Mouse (Mus musculus): ENCODE results near the gene Rptor. TPM values are rescaled to one million over a fixed set of nuclear protein-coding genes. Genes with fewer than 3 reads are reported as not detected.

The Rptor gene
- total and polyA plus RNA-seq, 3 experiments: 33.9 to 34.9 TPM; not detected in 1

- no peak for TF ChIP-seq ZC3H11A (IDR thresholded peaks at IDR 0.05; ENCODE audit: low read depth, low read length)
- no peak for TF ChIP-seq MXI1 (IDR thresholded peaks at IDR 0.05; ENCODE audit: low read depth, low read length)
- no peak for TF ChIP-seq EP300 (IDR thresholded peaks at IDR 0.05; ENCODE audit: low read depth in 1 of 2, low read length in 2 of 2)
- TF ChIP-seq E2F4 (IDR thresholded peaks at IDR 0.05; ENCODE audit: borderline replicate concordance, low read depth, low read length): no peak
Measured at GRCm38 (mm10) chr11:119687966-119688365, 85.3 kb downstream of the Rptor start (continued).

GRCm38 (mm10) chr11:119689936-119690335 is 87.2 kb downstream of the Rptor start:
- DNase-seq (ENCODE audit: low read depth, low spot score): no peak
- TF ChIP-seq RCOR1 (IDR thresholded peaks at IDR 0.05; ENCODE audit: low read depth, low read length) (no peak), TBP (IDR thresholded peaks at IDR 0.05; ENCODE audit: low read depth, low read length) (no peak)
- no peaks in the 10 kb centered on the region for H3K27me3 ChIP-seq (ENCODE audit: control insufficient read depth in 1 of 2, insufficient read depth in 2 of 2, low read length in 2 of 2)
- no peak overlapping the region for H3K27ac ChIP-seq (ENCODE audit: control insufficient read depth, low read depth, low read length)
- no peak overlapping the region for H3K4me3 ChIP-seq (ENCODE audit: control insufficient read depth in 1 of 2, insufficient read depth in 1 of 2, low read depth in 2 of 2, low read length in 2 of 2)
- H3K4me1 ChIP-seq (ENCODE audit: control insufficient read depth in 1 of 2, insufficient read depth in 2 of 2, low read length in 2 of 2): peaks cover 8 to 14% of the 10 kb centered on the region in 2 experiments
- peaks cover 6 to 12% of the 10 kb centered on the region in 2 experiments; a peak in 3 of 4 replicates for H3K36me3 ChIP-seq (ENCODE audit: control insufficient read depth in 1 of 2, insufficient read depth in 2 of 2, low read length in 2 of 2)
- H3K9me3 ChIP-seq (replicated peaks; ENCODE audit: insufficient read depth, low read length): no peaks in the 10 kb centered on the region
- no peak overlapping the region for H3K9ac ChIP-seq (ENCODE audit: control insufficient read depth, low read depth, low read length, poor library complexity, severe bottlenecking)
- peaks cover 52% of the 10 kb centered on the region for H3K79me2 ChIP-seq (ENCODE audit: control insufficient read depth, insufficient read depth, low read length, poor library complexity)

GRCm38 (mm10) chr11:119692196-119692910 is 89.6 kb downstream of the Rptor start:
- H3K36me3 ChIP-seq (ENCODE audit: control insufficient read depth in 1 of 2, insufficient read depth in 2 of 2, low read length in 2 of 2): peaks cover 0 to 5% of the 10 kb centered on the region in 2 experiments; a peak in 2 of 4 replicates
- no peaks in the 10 kb centered on the region for H3K9me3 ChIP-seq (replicated peaks; ENCODE audit: insufficient read depth, low read length)
- no peak for TF ChIP-seq SIN3A (IDR thresholded peaks at IDR 0.05; ENCODE audit: low read length)
- TF ChIP-seq JUND (IDR thresholded peaks at IDR 0.05; ENCODE audit: low read depth, low read length): no peak
- no peak for TF ChIP-seq MAFK (IDR thresholded peaks at IDR 0.05; ENCODE audit: borderline replicate concordance, low read depth, low read length)
- TF ChIP-seq MXI1 (IDR thresholded peaks at IDR 0.05; ENCODE audit: low read depth, low read length): no peak
- TF ChIP-seq MAX (IDR thresholded peaks at IDR 0.05; ENCODE audit: low read length): no peak
- TF ChIP-seq KAT2A (conservative IDR thresholded peaks at IDR 0.05; ENCODE audit: low read depth, low read length): no peak
- TF ChIP-seq POLR2AphosphoS2 (IDR thresholded peaks at IDR 0.05; ENCODE audit: low read length): no peak
- TF ChIP-seq ZNF384 (IDR thresholded peaks at IDR 0.05; ENCODE audit: low read depth, low read length): no peak
- TF ChIP-seq ELF1 (IDR thresholded peaks at IDR 0.05; ENCODE audit: low read depth, low read length): no peak
- no peak for TF ChIP-seq UBTF (IDR thresholded peaks at IDR 0.05; ENCODE audit: borderline replicate concordance, insufficient read depth, low read depth, low read length)
- TF ChIP-seq TAL1 (IDR thresholded peaks at IDR 0.05; ENCODE audit: low read length): no peak
- TF ChIP-seq ETS1 (IDR thresholded peaks at IDR 0.05; ENCODE audit: low read depth, low read length): no peak
- no peak for TF ChIP-seq CTCF (IDR thresholded peaks at IDR 0.05 in 2 of 3, conservative IDR thresholded peaks at IDR 0.05 in 1 of 3; ENCODE audit: control insufficient read depth in 1 of 3, insufficient read depth in 1 of 3, low read depth in 2 of 3, low read length in 3 of 3, poor library complexity in 1 of 3, severe bottlenecking in 1 of 3)
- no peak for TF ChIP-seq GABPA (IDR thresholded peaks at IDR 0.05; ENCODE audit: low read depth, low read length)
- no peak for TF ChIP-seq CHD2 (IDR thresholded peaks at IDR 0.05; ENCODE audit: low read length)
- TF ChIP-seq CHD1 (IDR thresholded peaks at IDR 0.05; ENCODE audit: low read depth, low read length): no peak
- TF ChIP-seq NELFE (IDR thresholded peaks at IDR 0.05; ENCODE audit: low read depth, low read length): no peak
- TF ChIP-seq SMC3 (IDR thresholded peaks at IDR 0.05; ENCODE audit: low read depth, low read length): no peak
- no peak overlapping the region for H3K4me3 ChIP-seq (ENCODE audit: control insufficient read depth in 1 of 2, insufficient read depth in 1 of 2, low read depth in 2 of 2, low read length in 2 of 2)
- H3K27me3 ChIP-seq (ENCODE audit: control insufficient read depth in 1 of 2, insufficient read depth in 2 of 2, low read length in 2 of 2): no peaks in the 10 kb centered on the region
- H3K9ac ChIP-seq (ENCODE audit: control insufficient read depth, low read depth, low read length, poor library complexity, severe bottlenecking): no peak overlapping the region
- H3K4me1 ChIP-seq (ENCODE audit: control insufficient read depth in 1 of 2, insufficient read depth in 2 of 2, low read length in 2 of 2): no peaks in the 10 kb centered on the region; a peak in 2 of 4 replicates
- peaks cover 48% of the 10 kb centered on the region for H3K79me2 ChIP-seq (ENCODE audit: control insufficient read depth, insufficient read depth, low read length, poor library complexity)
- H3K27ac ChIP-seq (ENCODE audit: control insufficient read depth, low read depth, low read length): no peak overlapping the region
- no peak for DNase-seq (ENCODE audit: low read depth, low spot score)

All from MEL (cell line).